Mouse (Mus musculus) lung, embryonic 16.5 days (tissue): Measurements from ENCODE around the gene Cpxm2. TPM values are rescaled to one million over a fixed set of nuclear protein-coding genes. Genes with fewer than 3 reads are reported as not detected.

Experiments
- ATAC-seq: fragments of 200-750 bp; cut with Nextera tagmentation; 2 replicates; pipeline ENCODE4 v1.8.0; 2017; ENCODE audit warnings: low read depth, mild to moderate bottlenecking, moderate library complexity
- H3K27ac ChIP-seq: fragments of 300-500 bp; sonication (generic); 2 replicates; pipeline ENCODE4 v1.5.1; 2014; ENCODE audit warnings: mild to moderate bottlenecking, control low read depth, low read length
- H3K27me3 ChIP-seq: fragments of 300-500 bp; sonication (generic); 2 replicates; pipeline ENCODE4 v1.6.1; 2014; ENCODE audit warnings: low read depth, low read length, mixed read lengths; ENCODE audit not compliant: control insufficient read depth, insufficient read depth
- H3K36me3 ChIP-seq: fragments of 300-500 bp; sonication (generic); 2 replicates; pipeline ENCODE4 v1.6.1; 2014; ENCODE audit warnings: low read length; ENCODE audit not compliant: control insufficient read depth, insufficient read depth
- H3K4me1 ChIP-seq: fragments of 300-500 bp; sonication (generic); replicated peaks from 2 replicates; pipeline ENCODE4 v1.6.1; 2014; ENCODE audit warnings: low read length, mixed read lengths; ENCODE audit not compliant: control insufficient read depth, insufficient read depth
- H3K4me2 ChIP-seq: fragments of 300-500 bp; sonication (generic); 2 replicates; pipeline ENCODE4 v1.6.1; 2014; ENCODE audit warnings: low read depth, low read length, control low read depth
- H3K4me3 ChIP-seq: fragments of 300-500 bp; sonication (generic); 2 replicates; pipeline ENCODE4 v1.5.1; 2014; ENCODE audit warnings: mild to moderate bottlenecking, low read length, control low read depth
- H3K9ac ChIP-seq: fragments of 300-500 bp; sonication (generic); 2 replicates; pipeline ENCODE4 v1.6.1; 2014; ENCODE audit warnings: low read length, control low read depth
- H3K9me3 ChIP-seq: fragments of 300-500 bp; sonication (generic); 2 replicates; pipeline ENCODE4 v1.6.1; 2016; ENCODE audit warnings: low read length; ENCODE audit not compliant: control insufficient read depth
- WGBS: fragments of 180-500 bp; shearing (Covaris S2); extraction: QIAGEN DNeasy Blood & Tissue Kit; methylation state at CpG from one replicate; pipeline ENCODE4 v1.1.7; 2014; 5-methylcytosine and 5-hydroxymethylcytosine counted together
- polyA plus RNA-seq: library from polyadenylated mRNA; unstranded; fragments of >200 nt; fragmentation: Nextera tagmentation; extraction: Ambion mirVana; gene quantifications from 2 replicates; pipeline ENCODE4 v1.2.1, GENCODE M21; 2015

Cpxm2 gene
- polyA plus RNA-seq, 1 experiment from 2014 or later: 1.7 TPM

DNA sequence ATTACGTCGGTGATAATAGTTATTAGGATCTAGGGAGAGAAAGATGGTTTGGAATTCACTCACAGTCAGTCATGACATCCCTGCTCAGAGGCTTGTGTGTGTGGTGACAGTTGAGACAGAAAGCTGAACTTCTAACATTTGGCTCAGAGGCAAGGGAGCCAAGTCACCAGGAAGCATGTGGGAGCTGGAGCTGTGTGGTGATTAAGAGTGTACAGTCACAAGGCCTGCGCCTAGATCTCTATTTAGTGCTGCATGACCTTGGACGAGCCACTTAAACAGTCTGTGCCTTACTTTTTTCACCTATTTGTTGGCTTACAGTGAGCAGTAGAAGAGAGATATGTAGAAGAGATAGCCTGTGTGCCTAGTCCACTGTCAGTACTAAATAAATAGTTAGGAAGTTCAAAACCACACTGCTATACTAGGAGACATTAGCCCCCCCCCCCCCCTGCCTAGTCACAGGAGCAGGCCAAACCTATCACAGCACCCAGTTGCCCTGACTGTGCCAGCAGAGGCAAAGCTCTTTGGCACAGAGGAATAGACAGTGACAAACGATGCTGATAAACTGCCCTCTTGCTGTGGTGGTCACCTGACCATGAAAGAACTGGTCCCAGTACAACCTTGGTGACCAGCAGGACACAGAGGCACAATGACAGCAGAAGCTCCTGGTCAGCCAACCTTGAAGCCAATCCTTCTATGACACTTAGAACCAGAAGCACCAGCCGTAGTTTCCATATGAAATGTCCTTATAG lies 83.5 kb downstream of the Cpxm2 start:
- Histone ChIP-seq H3K4me1 (no peaks in the 10 kb centered on the region), H3K27ac (no peak overlapping the region), H3K4me2 (no peak overlapping the region), H3K9me3 (no peaks in the 10 kb centered on the region), H3K4me3 (no peak overlapping the region), H3K9ac (no peak overlapping the region), H3K27me3 (no peaks in the 10 kb centered on the region), H3K36me3 (no peaks in the 10 kb centered on the region)
- WGBS: 77% methylated on average over 6 of the region's 6 CpGs
- ATAC-seq: no peak

DNA sequence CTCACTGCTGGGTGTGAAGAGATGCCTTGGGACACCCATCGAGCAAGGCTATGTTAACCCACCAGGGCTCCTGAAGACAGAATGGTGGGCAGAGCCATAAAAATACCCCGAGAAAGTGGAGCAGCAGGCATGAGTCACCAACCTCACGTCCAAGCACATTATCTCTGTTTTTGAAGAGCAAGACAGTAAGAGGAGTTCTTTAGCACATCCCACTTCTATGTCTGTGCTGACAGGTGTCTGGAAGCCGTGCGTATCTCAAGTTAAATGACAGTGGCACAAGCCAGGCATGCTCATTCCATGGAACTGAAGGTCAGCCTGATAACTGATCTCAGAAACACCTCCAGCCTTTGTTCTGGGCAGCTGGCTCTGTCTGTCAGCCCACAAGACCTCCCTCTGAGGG lies 86.6 kb downstream of the Cpxm2 start:
- Histone ChIP-seq H3K36me3 (no peaks in the 10 kb centered on the region), H3K4me1 (no peaks in the 10 kb centered on the region), H3K27me3 (no peaks in the 10 kb centered on the region), H3K4me2 (no peak overlapping the region), H3K4me3 (no peak overlapping the region), H3K9ac (no peak overlapping the region), H3K9me3 (no peaks in the 10 kb centered on the region), H3K27ac (no peak overlapping the region)
- 76% methylated on average over 5 of the region's 5 CpGs for WGBS
- no peak for ATAC-seq

DNA sequence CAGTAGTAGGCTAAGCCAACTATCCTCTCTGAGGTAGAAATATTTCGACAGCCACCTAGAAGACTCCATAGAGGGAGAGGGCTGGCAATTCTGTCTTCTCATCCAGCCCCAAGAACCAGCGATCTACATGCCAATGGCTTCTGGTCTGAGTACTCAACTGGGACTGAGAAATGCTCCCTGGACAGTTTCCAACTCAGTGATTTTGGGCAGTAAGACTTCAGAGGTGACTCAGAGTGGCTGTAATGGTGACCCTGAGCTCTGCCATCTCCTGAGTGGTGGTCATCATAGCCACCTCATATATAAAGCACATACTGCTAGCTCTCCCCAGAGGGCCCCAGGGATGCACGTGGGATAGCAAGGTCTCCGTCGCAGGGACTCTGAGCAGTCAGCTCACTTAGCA lies 87.0 kb downstream of the Cpxm2 start:
- H3K36me3 ChIP-seq: no peaks in the 10 kb centered on the region
- ATAC-seq: no peak
- 71% methylated on average over 5 of the region's 5 CpGs for WGBS
- no peaks in the 10 kb centered on the region for H3K9me3 ChIP-seq
- no peak overlapping the region for H3K4me2 ChIP-seq
- H3K27ac ChIP-seq: no peak overlapping the region
- H3K4me1 ChIP-seq: no peaks in the 10 kb centered on the region
- no peak overlapping the region for H3K9ac ChIP-seq
- no peaks in the 10 kb centered on the region for H3K27me3 ChIP-seq
- H3K4me3 ChIP-seq: no peak overlapping the region

DNA sequence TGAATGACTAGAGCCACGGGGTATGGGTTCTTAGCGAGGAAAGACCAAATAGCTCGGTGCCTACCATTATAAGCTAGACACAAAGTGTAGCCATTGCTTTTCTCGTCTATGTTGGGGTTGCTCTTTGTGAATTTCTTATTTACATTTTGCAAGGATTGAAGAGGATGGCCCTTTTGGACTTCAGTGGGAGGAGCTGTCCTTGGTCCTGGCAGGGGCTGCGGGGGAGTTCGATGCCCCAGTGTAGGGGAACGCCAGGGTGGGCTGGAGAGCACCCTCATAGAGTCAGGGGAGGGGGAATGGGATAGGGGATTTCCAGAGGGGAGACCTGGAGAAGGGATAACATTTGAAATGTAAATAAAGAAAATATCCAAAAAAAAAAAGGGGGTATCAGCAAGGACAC lies 94.4 kb downstream of the Cpxm2 start:
- Histone ChIP-seq H3K9ac (no peak overlapping the region), H3K36me3 (no peaks in the 10 kb centered on the region), H3K9me3 (no peaks in the 10 kb centered on the region), H3K27ac (no peak overlapping the region), H3K4me3 (no peak overlapping the region), H3K4me2 (no peak overlapping the region), H3K4me1 (no peaks in the 10 kb centered on the region), H3K27me3 (no peaks in the 10 kb centered on the region)
- WGBS: 65% methylated on average over 7 of the region's 7 CpGs
- no peak for ATAC-seq

DNA sequence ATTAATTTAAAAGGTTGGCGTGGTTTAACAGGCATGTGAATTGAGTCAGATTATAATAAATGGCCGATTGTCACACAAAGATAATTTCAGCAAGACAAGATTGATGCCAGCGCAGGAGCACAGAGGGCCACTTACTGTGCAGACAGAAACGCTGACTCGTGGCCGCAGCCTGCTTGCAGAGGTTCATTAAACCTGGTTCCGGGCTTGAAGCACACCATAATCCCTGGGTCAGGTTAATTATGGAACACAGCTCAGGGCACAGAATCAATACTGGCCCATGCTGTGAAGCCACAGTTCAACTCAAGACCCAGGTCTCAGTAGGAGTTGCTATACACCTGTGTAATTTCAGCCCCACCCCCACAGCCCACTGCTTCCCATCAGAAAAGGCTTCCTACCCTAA lies 98.0 kb downstream of the Cpxm2 start:
- Histone ChIP-seq H3K27me3 (no peaks in the 10 kb centered on the region), H3K4me2 (no peak overlapping the region), H3K36me3 (no peaks in the 10 kb centered on the region), H3K9me3 (no peaks in the 10 kb centered on the region), H3K4me1 (no peaks in the 10 kb centered on the region), H3K9ac (no peak overlapping the region), H3K27ac (no peak overlapping the region), H3K4me3 (no peak overlapping the region)
- ATAC-seq: no peak
- 80% methylated on average over 7 of the region's 7 CpGs for WGBS

DNA sequence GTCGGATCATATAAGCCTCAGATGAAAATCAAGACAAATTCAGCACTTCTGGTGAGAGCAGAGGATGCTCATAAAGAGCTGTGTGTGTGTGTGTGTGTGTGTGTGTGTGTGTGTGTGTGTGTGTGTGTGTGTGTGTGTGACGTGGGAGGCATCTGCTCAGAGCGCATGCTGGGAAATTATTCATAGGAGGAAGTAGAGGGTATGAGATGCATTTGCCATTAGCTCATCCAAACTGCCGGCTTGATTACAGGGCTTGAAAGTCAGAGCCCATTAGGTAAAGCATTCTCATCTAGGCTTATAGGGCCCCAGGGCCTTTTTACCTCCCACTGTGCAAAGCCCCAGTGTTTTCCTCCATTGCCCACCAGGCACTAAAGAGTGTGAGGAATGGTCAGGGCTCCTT lies 107.9 kb downstream of the Cpxm2 start:
- no peak for ATAC-seq
- no peak overlapping the region for H3K4me3 ChIP-seq
- no peaks in the 10 kb centered on the region for H3K9me3 ChIP-seq
- H3K9ac ChIP-seq: no peak overlapping the region
- no peaks in the 10 kb centered on the region for H3K27me3 ChIP-seq
- no peaks in the 10 kb centered on the region for H3K36me3 ChIP-seq
- 51% methylated on average over 4 of the region's 4 CpGs for WGBS
- H3K4me2 ChIP-seq: no peak overlapping the region
- H3K27ac ChIP-seq: no peak overlapping the region
- no peaks in the 10 kb centered on the region for H3K4me1 ChIP-seq

DNA sequence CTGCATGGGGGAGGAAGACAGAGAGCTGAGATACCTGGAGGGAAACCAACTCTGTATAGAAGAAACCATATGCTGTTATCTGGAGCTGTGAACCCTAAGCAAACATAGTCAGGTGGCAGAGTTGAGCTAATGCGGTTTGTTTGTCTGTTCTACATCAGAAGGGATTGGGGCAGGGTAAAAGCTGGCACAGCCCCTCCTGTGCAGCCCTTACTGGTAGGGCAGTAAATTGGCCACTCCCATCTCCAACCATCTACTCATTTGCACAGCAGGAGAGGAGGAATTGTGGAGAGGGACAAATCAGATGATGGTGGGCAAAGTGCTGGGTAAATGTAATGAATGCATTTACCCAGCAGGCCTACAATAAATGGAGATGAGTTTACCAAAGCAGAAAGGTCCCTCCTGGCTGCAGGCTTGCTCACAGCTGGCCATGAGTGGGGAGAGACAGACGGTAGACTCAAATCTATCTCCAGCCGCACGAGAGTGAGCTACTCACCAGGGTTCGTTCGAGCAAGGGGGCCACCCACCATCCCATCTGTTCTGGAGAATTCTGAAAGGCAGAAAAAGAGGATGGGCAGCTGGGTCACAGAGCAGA lies 122.5 kb downstream of the Cpxm2 start:
- no peak for ATAC-seq
- no peaks in the 10 kb centered on the region for H3K4me1 ChIP-seq
- no peak overlapping the region for H3K4me3 ChIP-seq
- H3K36me3 ChIP-seq: no peaks in the 10 kb centered on the region
- WGBS: 58% methylated on average over 6 of the region's 6 CpGs
- H3K4me2 ChIP-seq: no peak overlapping the region
- no peaks in the 10 kb centered on the region for H3K27me3 ChIP-seq
- no peak overlapping the region for H3K9ac ChIP-seq
- H3K9me3 ChIP-seq: no peaks in the 10 kb centered on the region
- no peak overlapping the region for H3K27ac ChIP-seq

DNA sequence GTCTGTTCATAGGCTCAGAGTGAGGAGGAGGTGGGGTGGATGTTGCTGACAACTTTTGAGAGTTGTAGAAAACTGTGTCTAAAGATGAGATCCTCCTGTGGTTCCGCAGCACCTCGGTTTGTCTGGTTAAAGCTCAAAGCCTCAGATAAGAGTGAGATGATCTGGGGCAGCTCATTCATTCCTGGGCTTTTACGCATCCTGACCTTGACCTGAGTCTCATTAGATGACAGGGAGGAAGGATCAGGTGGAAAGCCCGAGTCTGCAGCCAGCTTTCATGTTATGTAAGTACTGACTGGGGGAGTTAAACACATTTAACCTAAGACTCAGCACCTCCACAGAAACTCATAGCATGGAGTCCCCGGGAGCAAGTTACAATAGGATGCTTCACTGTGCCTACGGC lies 127.9 kb downstream of the Cpxm2 start:
- H3K4me1 ChIP-seq: no peaks in the 10 kb centered on the region
- H3K36me3 ChIP-seq: no peaks in the 10 kb centered on the region
- H3K9ac ChIP-seq: no peak overlapping the region
- no peaks in the 10 kb centered on the region for H3K27me3 ChIP-seq
- no peak overlapping the region for H3K27ac ChIP-seq
- no peaks in the 10 kb centered on the region for H3K9me3 ChIP-seq
- H3K4me3 ChIP-seq: no peak overlapping the region
- 46% methylated on average over 6 of the region's 6 CpGs for WGBS
- ATAC-seq: no peak
- H3K4me2 ChIP-seq: no peak overlapping the region

DNA sequence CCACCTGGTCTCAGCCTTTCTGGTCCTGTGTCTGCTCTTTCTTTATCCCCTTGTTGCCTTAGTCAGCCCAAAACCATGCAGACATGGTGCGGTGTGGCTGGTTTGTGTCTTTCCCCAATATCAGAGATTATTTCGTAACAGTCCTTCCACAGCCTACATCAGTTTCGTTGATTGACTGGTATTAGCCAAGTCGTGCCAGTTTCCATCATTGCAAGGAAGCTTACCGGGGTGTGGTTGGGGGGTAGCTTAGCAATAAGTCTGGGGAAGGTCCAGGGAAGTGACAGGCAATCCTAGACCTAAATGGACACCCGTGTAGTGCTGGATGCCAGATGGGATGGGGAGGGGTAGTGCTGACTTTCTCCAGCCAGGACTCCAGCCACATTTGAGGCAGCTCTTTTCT lies 128.9 kb downstream of the Cpxm2 start:
- H3K27ac ChIP-seq: no peak overlapping the region
- no peaks in the 10 kb centered on the region for H3K9me3 ChIP-seq
- H3K4me1 ChIP-seq: no peaks in the 10 kb centered on the region
- H3K36me3 ChIP-seq: no peaks in the 10 kb centered on the region
- H3K4me2 ChIP-seq: no peak overlapping the region
- no peak for ATAC-seq
- WGBS: 67% methylated on average over 6 of the region's 6 CpGs
- H3K27me3 ChIP-seq: no peaks in the 10 kb centered on the region
- H3K9ac ChIP-seq: no peak overlapping the region
- no peak overlapping the region for H3K4me3 ChIP-seq
